ENCODE assay signal across 8 mouse cellular contexts in the genomic region with DNA sequence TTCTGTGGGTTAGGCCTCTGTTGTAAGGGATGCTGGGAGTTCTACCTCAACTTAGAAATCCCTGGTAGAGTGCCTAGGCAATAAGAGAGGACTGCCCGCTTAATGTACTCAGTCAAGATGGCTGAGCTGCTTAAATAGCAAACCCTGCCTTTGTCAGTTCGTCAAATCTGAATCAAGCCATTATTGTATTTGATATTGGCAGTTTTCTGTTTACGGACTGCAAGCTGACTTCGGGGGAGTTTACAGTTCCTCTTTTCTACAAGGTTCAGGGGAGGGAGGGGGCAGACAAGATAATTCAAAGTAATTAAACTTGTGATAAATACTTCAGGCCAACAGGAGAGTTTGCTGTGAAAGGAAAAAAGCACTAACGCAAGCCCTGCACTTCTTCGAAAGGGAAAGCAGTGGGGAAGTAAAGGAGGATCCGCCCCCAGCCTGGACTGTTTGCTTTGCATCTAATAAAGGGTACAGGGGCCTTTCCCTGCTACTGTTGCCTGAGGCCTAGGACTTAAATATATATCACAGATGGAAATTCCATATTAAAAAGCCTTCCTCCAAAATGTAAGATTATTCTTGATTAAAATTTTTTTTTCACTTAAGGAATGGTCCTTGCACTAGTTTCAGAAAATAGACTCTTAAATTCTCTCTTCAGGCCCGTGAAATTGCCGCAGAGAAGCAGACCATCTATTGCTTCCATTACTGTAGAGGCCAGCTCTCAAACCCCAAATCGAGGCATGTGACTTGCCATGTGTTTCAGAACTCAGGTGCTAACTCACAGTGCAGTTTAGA. TPM values are rescaled to one million over a fixed set of nuclear protein-coding genes. Genes with fewer than 3 reads are reported as not detected.
DNase-seq lines count a peak whose midpoint lies in the region; ATAC-seq and TF ChIP-seq lines count a peak whose summit lies in the region.

No protein-coding gene starts in this region.

- H3K9ac ChIP-seq in lung, embryonic 15.5 days: no peak overlapping the region
- H3K9ac ChIP-seq in intestine, postnatal 0 days (ENCODE audit: low read depth, low read length): no peak overlapping the region
- 0 out of 2 replicates have a peak overlapping the region, but pooled peaks have one; percentile 94 for H3K9ac ChIP-seq in neural tube, embryonic 12.5 days

- DNase-seq in lung, adult 18-20 months: no peak
- peak; percentile 15 for DNase-seq in embryonic facial prominence, embryonic 10.5 days (ENCODE audit: low spot score)
- no peak for DNase-seq in gastrocnemius, postnatal 25 days
- no peak for DNase-seq in ovary, postnatal 10 days (ENCODE audit: low spot score)

- no peaks in the 10 kb centered on the region for H3K27me3 ChIP-seq in lung, embryonic 15.5 days
- H3K27me3 ChIP-seq in embryonic facial prominence, embryonic 10.5 days (replicated peaks; ENCODE audit: low read depth, poor library complexity, severe bottlenecking): no peaks in the 10 kb centered on the region
- no peaks in the 10 kb centered on the region for H3K27me3 ChIP-seq in intestine, postnatal 0 days (replicated peaks; ENCODE audit: control insufficient read depth, insufficient read depth, low read length)
- H3K27me3 ChIP-seq in neural tube, embryonic 12.5 days (replicated peaks): no peaks in the 10 kb centered on the region

- H3K4me2 ChIP-seq in lung, embryonic 15.5 days: peak overlapping the region; percentile 87
- H3K4me2 ChIP-seq in intestine, postnatal 0 days (replicated peaks; ENCODE audit: low read depth): peak overlapping the region; percentile 88
- peak overlapping the region; percentile 86 for H3K4me2 ChIP-seq in neural tube, embryonic 12.5 days (replicated peaks)

- no peaks in the 10 kb centered on the region for H3K36me3 ChIP-seq in lung, embryonic 15.5 days
- no peaks in the 10 kb centered on the region for H3K36me3 ChIP-seq in embryonic facial prominence, embryonic 10.5 days (replicated peaks)
- no peaks in the 10 kb centered on the region for H3K36me3 ChIP-seq in intestine, postnatal 0 days (ENCODE audit: control insufficient read depth, insufficient read depth)
- H3K36me3 ChIP-seq in neural tube, embryonic 12.5 days: no peaks in the 10 kb centered on the region

- no peak overlapping the region for H3K27ac ChIP-seq in lung, embryonic 15.5 days
- peak overlapping the region; percentile 98 for H3K27ac ChIP-seq in embryonic facial prominence, embryonic 10.5 days (replicated peaks)
- no peak overlapping the region for H3K27ac ChIP-seq in intestine, postnatal 0 days (ENCODE audit: low read depth, low read length)
- no peak overlapping the region for H3K27ac ChIP-seq in neural tube, embryonic 12.5 days

- no peak for TF ChIP-seq CTCF in intestine, postnatal 0 days (IDR thresholded peaks at IDR 0.05; ENCODE audit: low read depth)

- H3K4me1 ChIP-seq in lung, embryonic 15.5 days: peaks cover 19% of the 10 kb centered on the region; the same call in 1 of the 2 replicates
- peaks cover 21% of the 10 kb centered on the region for H3K4me1 ChIP-seq in embryonic facial prominence, embryonic 10.5 days
- H3K4me1 ChIP-seq in intestine, postnatal 0 days (replicated peaks; ENCODE audit: control insufficient read depth, insufficient read depth, low read length): no peaks in the 10 kb centered on the region
- peaks cover 9% of the 10 kb centered on the region; the same call in 1 of the 2 replicates for H3K4me1 ChIP-seq in neural tube, embryonic 12.5 days

- no peaks in the 10 kb centered on the region for H3K9me3 ChIP-seq in lung, embryonic 15.5 days
- H3K9me3 ChIP-seq in embryonic facial prominence, embryonic 10.5 days: no peaks in the 10 kb centered on the region
- H3K9me3 ChIP-seq in intestine, postnatal 0 days (ENCODE audit: control insufficient read depth): no peaks in the 10 kb centered on the region
- H3K9me3 ChIP-seq in neural tube, embryonic 12.5 days: no peaks in the 10 kb centered on the region

- H3K4me3 ChIP-seq in lung, embryonic 15.5 days: peak overlapping the region; percentile 76
- peak overlapping the region; percentile 85 for H3K4me3 ChIP-seq in embryonic facial prominence, embryonic 10.5 days
- peak overlapping the region; percentile 86 for H3K4me3 ChIP-seq in intestine, postnatal 0 days (ENCODE audit: low read depth, low read length)
- H3K4me3 ChIP-seq in neural tube, embryonic 12.5 days: peak overlapping the region; percentile 88; the same call in 1 of the 2 replicates

- ATAC-seq in lung, embryonic 15.5 days (ENCODE audit: borderline replicate concordance, extremely low read depth, low FRiP score, low TSS enrichment): no peak
- ATAC-seq in intestine, postnatal 0 days: no peak
- ATAC-seq in neural tube, embryonic 12.5 days (ENCODE audit: low FRiP score, low read depth): no peak
- ATAC-seq in frontal cortex, adult (ENCODE audit: low TSS enrichment): no peak

- 44% methylated on average over 10 of the region's 10 CpGs for WGBS in lung, embryonic 15.5 days
- WGBS in embryonic facial prominence, embryonic 10.5 days: 35% methylated on average over 10 of the region's 10 CpGs
- WGBS in intestine, postnatal 0 days: 49% methylated on average over 10 of the region's 10 CpGs
- 30% methylated on average over 10 of the region's 10 CpGs for WGBS in neural tube, embryonic 12.5 days

RNA-seq across cellular contexts. Expression of a gene that starts 1.0 kb away (rescaled TPM):
- polyA plus RNA-seq in lung, embryonic 15.5 days (2015; fragmentation: Nextera tagmentation; extraction: Ambion mirVana): 14.4 and 15.8 TPM in 2 replicates
- 20.0 and 21.0 TPM in 2 replicates for polyA plus RNA-seq in embryonic facial prominence, embryonic 10.5 days (2016; fragmentation: Nextera tagmentation; extraction: Ambion mirVana)
- polyA plus RNA-seq in intestine, postnatal 0 days (2015; fragmentation: Nextera tagmentation; extraction: Ambion mirVana): 6.3 and 6.8 TPM in 2 replicates
- 19.3 and 21.2 TPM in 2 replicates for polyA plus RNA-seq in neural tube, embryonic 12.5 days (2016; fragmentation: Nextera tagmentation; extraction: Ambion mirVana)
- 1 to 10 TPM; 5.8 to 7.7 TPM for total RNA-seq in gastrocnemius, postnatal 25 days (2021)
